Mouse (Mus musculus) G1E (cell line): ENCODE measurements around the gene Agl.

ENCODE experiments used
- CTCF ChIP-seq: IDR thresholded peaks from 2 replicates; pipeline ENCODE4 v1.5.1; 2012; ENCODE audit warnings: low read depth, low read length, inconsistent platforms, mixed read lengths
- GATA1 ChIP-seq: IDR thresholded peaks from 2 replicates; pipeline ENCODE4 v1.6.1; 2012; ENCODE audit warnings: borderline replicate concordance, low read length, inconsistent platforms, mixed read lengths
- POLR2AphosphoS5 ChIP-seq: IDR thresholded peaks from 2 replicates; pipeline ENCODE4 v1.6.1; 2012; ENCODE audit warnings: low read depth, low read length, inconsistent platforms; ENCODE audit not compliant: insufficient replicate concordance

- TF ChIP-seq CTCF: no peak
- TF ChIP-seq GATA1: no peak
- no peak for TF ChIP-seq POLR2AphosphoS5
Observed at GRCm38 (mm10) chr3:116705637-116706204, 102.2 kb downstream of the Agl start.
